Mouse (Mus musculus): ENCODE data around the gene Mbnl2.

DNA sequence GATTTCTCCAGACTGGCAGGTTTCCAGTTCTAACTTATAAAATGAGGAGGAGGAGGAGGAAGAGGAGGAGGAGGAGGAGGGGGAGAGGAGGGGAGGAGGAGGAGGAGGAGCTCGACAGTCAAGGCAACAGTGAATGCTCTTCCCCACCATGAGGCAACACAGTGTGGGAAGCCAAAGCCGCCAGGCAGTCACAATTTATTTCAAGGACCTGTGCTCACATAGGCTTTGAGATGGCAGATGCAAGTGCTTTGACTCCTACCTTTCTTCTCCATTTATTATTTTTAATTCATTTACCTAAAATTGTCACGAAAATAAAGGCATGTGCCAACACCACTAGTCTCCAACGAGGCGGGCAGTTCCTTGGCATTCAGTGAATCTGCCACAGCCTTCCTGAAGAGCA is 95.7 kb downstream of the Mbnl2 start:
- no peak for TF ChIP-seq POLR2A (IDR thresholded peaks at IDR 0.05; ENCODE audit: insufficient read depth, low read length)
- no peak for TF ChIP-seq CTCF (IDR thresholded peaks at IDR 0.05; ENCODE audit: low read depth, low read length)

All from ES-Bruce4 (cell line).